Comparison of ENCODE assay signal across 8 mouse cellular contexts in genomic region chr11:98925868-98926311, GRCm38 (mm10). TPM values are rescaled to one million over a fixed set of nuclear protein-coding genes. Genes with fewer than 3 reads are reported as not detected.
DNase-seq lines count a peak whose midpoint lies in the region; ATAC-seq and TF ChIP-seq lines count a peak whose summit lies in the region.

No protein-coding gene starts in this region.

- DNase-seq in cerebellum, adult 9-11 months: peak; percentile 56
- no peak for DNase-seq in cerebellum, adult 8-10 months
- DNase-seq in G1E (ENCODE audit: low spot score): no peak
- DNase-seq in forebrain, embryonic 14.5 days (ENCODE audit: low spot score): peak; percentile 60
- DNase-seq in neural tube, embryonic 10.5 days (ENCODE audit: extremely low spot score, low spot score): peak; percentile 83
- DNase-seq in right cerebral cortex, adult 18-20 months: no peak
- no peak for DNase-seq in adrenal gland, adult 8-10 months

- H3K9ac ChIP-seq in forebrain, embryonic 14.5 days (ENCODE audit: low read length): 0 out of 2 replicates have a peak overlapping the region, but pooled peaks have one; percentile 8
- peak overlapping the region; percentile 18; the same call in 1 of the 2 replicates for H3K9ac ChIP-seq in limb, embryonic 12.5 days (replicated peaks)

- H3K4me1 ChIP-seq in G1E (ENCODE audit: insufficient read depth, low read depth, low read length): peaks cover 95% of the 10 kb centered on the region
- H3K4me1 ChIP-seq in forebrain, embryonic 14.5 days (ENCODE audit: control insufficient read depth, insufficient read depth, low read length): peaks cover 51% of the 10 kb centered on the region
- peaks cover 89% of the 10 kb centered on the region for H3K4me1 ChIP-seq in limb, embryonic 12.5 days (replicated peaks)

- peak; percentile 6; the same call in 1 of the 2 replicates for ATAC-seq in G1E (ENCODE audit: extremely low read depth, insufficient number of reproducible peaks, low FRiP score, poor library complexity, severe bottlenecking)
- peak; percentile 19 for ATAC-seq in forebrain, embryonic 14.5 days
- peak; percentile 18; the same call in 1 of the 2 replicates for ATAC-seq in limb, embryonic 12.5 days (ENCODE audit: insufficient number of reproducible peaks, insufficient read depth, low FRiP score, low TSS enrichment, low read depth)

- no peaks in the 10 kb centered on the region for H3K9me3 ChIP-seq in G1E (replicated peaks)
- H3K9me3 ChIP-seq in forebrain, embryonic 14.5 days (replicated peaks; ENCODE audit: control insufficient read depth, low read length): no peaks in the 10 kb centered on the region
- H3K9me3 ChIP-seq in limb, embryonic 12.5 days: no peaks in the 10 kb centered on the region

- peak overlapping the region; percentile 58; the same call in 1 of the 2 replicates for H3K4me3 ChIP-seq in G1E (ENCODE audit: low read depth, low read length)
- H3K4me3 ChIP-seq in forebrain, embryonic 14.5 days (ENCODE audit: low read depth, low read length): no peak overlapping the region
- peak overlapping the region; percentile 16; the same call in 1 of the 2 replicates for H3K4me3 ChIP-seq in limb, embryonic 12.5 days (replicated peaks)

- peaks cover 52% of the 10 kb centered on the region for H3K36me3 ChIP-seq in G1E (replicated peaks)
- peaks cover 3% of the 10 kb centered on the region; the same call in 1 of the 2 replicates for H3K36me3 ChIP-seq in forebrain, embryonic 14.5 days (ENCODE audit: control insufficient read depth, insufficient read depth, low read length)
- H3K36me3 ChIP-seq in limb, embryonic 12.5 days: peaks cover 6% of the 10 kb centered on the region; the same call in 1 of the 2 replicates

- no peak for TF ChIP-seq CTCF in G1E (IDR thresholded peaks at IDR 0.05; ENCODE audit: low read depth, low read length)

- H3K27ac ChIP-seq in forebrain, embryonic 14.5 days (ENCODE audit: low read depth, low read length): peak overlapping the region; percentile 71
- H3K27ac ChIP-seq in limb, embryonic 12.5 days: peak overlapping the region; percentile 96

- H3K27me3 ChIP-seq in G1E (ENCODE audit: insufficient read depth, low read length): peaks cover 7% of the 10 kb centered on the region; the same call in 1 of the 2 replicates
- no peaks in the 10 kb centered on the region for H3K27me3 ChIP-seq in forebrain, embryonic 14.5 days (replicated peaks; ENCODE audit: control insufficient read depth, insufficient read depth, low read length)
- H3K27me3 ChIP-seq in limb, embryonic 12.5 days: no peaks in the 10 kb centered on the region

- 0 out of 2 replicates have a peak overlapping the region, but pooled peaks have one; percentile 12 for H3K4me2 ChIP-seq in forebrain, embryonic 14.5 days (ENCODE audit: low read length)
- H3K4me2 ChIP-seq in limb, embryonic 12.5 days: peak overlapping the region; percentile 47

- 8% methylated on average over 12 of the region's 12 CpGs for WGBS in forebrain, embryonic 14.5 days
- 5% methylated on average over 12 of the region's 12 CpGs for WGBS in limb, embryonic 12.5 days

RNA-seq across cellular contexts. Expression of gene Rara, which starts 1.7 kb away (rescaled TPM):
- total RNA-seq in G1E (2014; fragmentation: Nextera tagmentation): 109 and 110 TPM in 2 replicates
- total RNA-seq in G1E (2017): 16.9 and 17.1 TPM in 2 replicates
- 84.4 and 103 TPM in 2 replicates for polyA plus RNA-seq in G1E (2012)
- polyA plus RNA-seq in forebrain, embryonic 14.5 days (2014; fragmentation: Nextera tagmentation; extraction: Ambion mirVana): 8.2 and 9.8 TPM in 2 replicates
- 47.1 TPM in 2 replicates for polyA plus RNA-seq in limb, embryonic 12.5 days (2016; fragmentation: Nextera tagmentation; extraction: Ambion mirVana)
- total RNA-seq in adrenal gland, adult 8-10 months (2022): 10 to 100 TPM; 21.3 to 36.8 (median 30.8) TPM

RNA-seq across cellular contexts. Expression of gene Cdc6, which starts 18.3 kb away (rescaled TPM):
- total RNA-seq in G1E (2014; fragmentation: Nextera tagmentation) (60.7 and 84.9 TPM in 2 replicates), G1E (2017) (52.7 and 63.4 TPM in 2 replicates)
- 3.4 and 4.1 TPM in 2 replicates for polyA plus RNA-seq in G1E (2012)
- polyA plus RNA-seq in forebrain, embryonic 14.5 days (2014; fragmentation: Nextera tagmentation; extraction: Ambion mirVana): 14.1 and 16.4 TPM in 2 replicates
- 44.8 and 48.5 TPM in 2 replicates for polyA plus RNA-seq in limb, embryonic 12.5 days (2016; fragmentation: Nextera tagmentation; extraction: Ambion mirVana)
- under 1 TPM; 0.20 to 0.95 (median 0.72) TPM for total RNA-seq in adrenal gland, adult 8-10 months (2022)

RNA-seq across cellular contexts. Expression of gene Gjd3, which starts 56.9 kb away (rescaled TPM):
- total RNA-seq in G1E (2014; fragmentation: Nextera tagmentation) (not detected in 2 replicates), G1E (2017) (not detected in 2 replicates)
- polyA plus RNA-seq in G1E (2012): not detected in 2 replicates
- polyA plus RNA-seq in forebrain, embryonic 14.5 days (2014; fragmentation: Nextera tagmentation; extraction: Ambion mirVana): 0.27 and 0.28 TPM in 2 replicates
- 0.51 TPM in 1 of 2 replicates, not detected in the other for polyA plus RNA-seq in limb, embryonic 12.5 days (2016; fragmentation: Nextera tagmentation; extraction: Ambion mirVana)
- total RNA-seq in adrenal gland, adult 8-10 months (2022): not detected

Comparison
In these comparisons a context has a peak if more than half of its experiments do, and no peak if none do; other contexts are left out.
1. DNase-seq: peak in cerebellum, adult 9-11 months (single experiment), forebrain, embryonic 14.5 days (single experiment) and neural tube, embryonic 10.5 days (single experiment); none in cerebellum, adult 8-10 months (single experiment), G1E (single experiment), right cerebral cortex, adult 18-20 months (single experiment) and adrenal gland, adult 8-10 months (single experiment).
2. Peak in every context shown above with its lines, with median percentiles within 50 percentile points of each other: ATAC-seq.